Mouse (Mus musculus) central nervous system, embryonic 11.5 days (tissue): ENCODE measurements around the gene Olfr444. TPM values are rescaled to one million over a fixed set of nuclear protein-coding genes. Genes with fewer than 3 reads are reported as not detected.

Experiments used
- polyA plus RNA-seq: library from polyadenylated mRNA; depleted of rRNA; stranded (reverse); fragments of >200 nt; gene quantifications from 2 replicates; pipeline ENCODE4 v1.2.3, GENCODE M21; 2012; rRNA removed

Gene Olfr444
- polyA plus RNA-seq = not detected in 2 replicates

GRCm38 (mm10) chr6:42948767-42949166, at the start of gene Olfr444:
Gene Olfr444 (plus strand): TSS chr6:42949067.

GRCm38 (mm10) chr6:42908578-42908977, 40.3 kb upstream of the Olfr444 start, which contains the start of gene Olfr447:
Gene Olfr447 (plus strand): TSS chr6:42908878.

DNA sequence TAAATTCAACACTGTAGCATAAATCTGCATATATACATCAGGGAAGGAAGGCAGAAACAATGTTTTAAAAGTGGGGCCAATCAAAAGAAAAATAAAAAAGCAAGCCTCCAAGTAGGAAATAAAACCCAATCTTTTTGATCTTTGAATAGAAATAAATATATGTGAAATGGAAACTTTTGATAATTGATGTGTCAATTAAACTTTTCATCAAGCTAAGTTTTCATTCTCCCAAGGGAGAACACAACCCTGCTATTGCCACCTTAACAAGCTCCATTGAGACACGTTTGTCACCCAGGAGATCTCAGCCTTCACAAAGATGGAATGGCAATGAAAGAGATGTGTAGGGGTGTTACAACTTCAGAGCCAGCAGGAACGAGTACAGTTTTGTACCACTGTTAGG, 27.8 kb upstream of the Olfr444 start, which contains the start of gene Olfr446:
Gene Olfr446 (plus strand): TSS at position 301 of the 400 bp plus-strand sequence.

Other genes with a start within 250 kb of the Olfr444 start
- gene Tcaf1, start 239.0 kb upstream of the Olfr444 start, polyA plus RNA-seq = 85.2 and 88.9 TPM in 2 replicates
- gene Olfr453, start 209.7 kb upstream of the Olfr444 start, polyA plus RNA-seq = not detected in 2 replicates
- not detected in 2 replicates for gene Olfr38, start 192.7 kb upstream of the Olfr444 start, polyA plus RNA-seq
- not detected in 2 replicates for gene Olfr452, start 164.0 kb upstream of the Olfr444 start, polyA plus RNA-seq
- not detected in 2 replicates for gene Olfr450, start 137.1 kb upstream of the Olfr444 start, polyA plus RNA-seq
- gene Olfr449, start 114.7 kb upstream of the Olfr444 start, polyA plus RNA-seq = not detected in 2 replicates
- not detected in 2 replicates for gene Olfr448, start 58.6 kb upstream of the Olfr444 start, polyA plus RNA-seq
- not detected in 2 replicates for gene Olfr447, start 40.2 kb upstream of the Olfr444 start, polyA plus RNA-seq
- gene Olfr446, start 27.7 kb upstream of the Olfr444 start, polyA plus RNA-seq = not detected in 2 replicates
- not detected in 2 replicates for gene Olfr441, start 157.3 kb downstream of the Olfr444 start, polyA plus RNA-seq
- gene Olfr237-ps1, start 197.5 kb downstream of the Olfr444 start, polyA plus RNA-seq = not detected in 2 replicates
- gene Olfr437, start 214.2 kb downstream of the Olfr444 start, polyA plus RNA-seq = not detected in 2 replicates
- gene Olfr13, start 223.1 kb downstream of the Olfr444 start, polyA plus RNA-seq = not detected in 2 replicates
- gene Olfr435, start 248.1 kb downstream of the Olfr444 start, polyA plus RNA-seq = not detected in 2 replicates